Mouse (Mus musculus): ENCODE results near the gene Msrb3. TPM values are rescaled to one million over a fixed set of nuclear protein-coding genes. Genes with fewer than 3 reads are reported as not detected.

The Msrb3 gene
- total RNA-seq (2021), result 37.0 and 40.0 TPM in 2 replicates
- long read RNA-seq, experiment 1, transcript Msrb3-201 (7 exons, 3,843 nt), result major isoform, 14 of 17 reads
- long read RNA-seq, experiment 1, partial matches to known transcripts, result 0 of 17 reads
- long read RNA-seq, experiment 1, other reads (novel, unspliced or antisense), result 3 of 17 reads
- long read RNA-seq, experiment 2, transcript Msrb3-201 (7 exons, 3,843 nt), result major isoform, 11 of 15 reads
- long read RNA-seq, experiment 2, partial matches to known transcripts, result 0 of 15 reads
- long read RNA-seq, experiment 2, other reads (novel, unspliced or antisense), result 4 of 15 reads

GRCm38 (mm10) chr10:120898785-120899762 lies at the start of gene Msrb3:
Msrb3 (minus strand) TSS chr10:120899101.
- peak; percentile 93 for DNase-seq

DNA sequence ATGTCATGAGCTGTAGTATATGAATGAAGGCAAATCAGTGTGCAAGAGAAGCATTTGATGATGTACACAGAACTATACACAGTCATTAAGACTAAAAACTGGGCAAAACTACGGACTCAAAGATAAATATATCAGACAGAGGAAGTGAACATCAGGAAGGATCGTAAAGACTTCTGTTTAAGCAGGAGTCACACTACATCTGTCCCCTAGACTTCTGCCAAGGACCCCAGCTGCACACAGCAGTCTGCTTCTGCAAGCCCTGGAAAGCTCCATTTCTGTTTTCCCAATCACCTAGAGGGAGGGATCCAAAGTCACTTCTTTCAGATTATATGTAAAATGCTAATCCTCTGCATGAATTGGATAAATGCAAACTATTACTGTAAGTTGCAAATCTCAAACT lies 49.6 kb upstream of the Msrb3 start:
- DNase-seq, result no peak

DNA sequence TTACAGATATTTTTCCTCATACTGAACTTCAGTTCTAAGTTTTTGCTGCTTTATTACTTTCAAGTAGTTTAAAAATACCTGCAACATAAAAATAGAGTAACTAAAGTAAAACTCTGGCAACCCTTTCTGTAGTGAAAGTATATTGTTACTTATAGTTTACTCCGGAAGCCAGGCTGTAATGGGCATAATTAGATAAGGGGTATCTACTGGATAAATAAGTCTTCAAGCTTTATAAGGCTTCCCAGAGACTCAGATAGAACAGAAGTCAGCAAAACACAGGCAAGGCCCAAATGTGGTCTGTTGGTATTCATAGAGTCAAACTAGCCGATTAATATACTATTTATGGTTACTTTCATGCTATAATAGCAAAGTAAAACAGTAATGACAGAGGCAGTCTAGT lies 48.9 kb upstream of the Msrb3 start:
- no peak for DNase-seq

GRCm38 (mm10) chr10:120946847-120947246 lies 47.9 kb upstream of the Msrb3 start:
- DNase-seq, result no peak

DNA sequence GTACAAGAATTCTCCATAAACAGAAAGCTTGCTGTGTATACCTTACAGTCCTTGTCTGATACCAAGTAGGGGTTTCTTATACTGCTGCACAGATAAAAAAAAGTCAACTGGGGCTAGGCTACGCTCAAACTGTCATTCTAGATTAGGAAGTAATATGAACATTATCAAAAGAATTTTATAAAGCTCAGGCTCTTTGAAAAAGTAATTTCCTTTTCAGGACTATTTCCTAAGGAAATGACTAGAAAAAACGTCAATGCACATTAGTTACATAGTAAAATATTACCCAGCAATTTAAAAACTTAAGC lies 40.0 kb upstream of the Msrb3 start:
- no peak for DNase-seq

- peak; percentile 57 for DNase-seq
These were observed 39.4 kb upstream of the Msrb3 start for GRCm38 (mm10) chr10:120938077-120938903.

DNA sequence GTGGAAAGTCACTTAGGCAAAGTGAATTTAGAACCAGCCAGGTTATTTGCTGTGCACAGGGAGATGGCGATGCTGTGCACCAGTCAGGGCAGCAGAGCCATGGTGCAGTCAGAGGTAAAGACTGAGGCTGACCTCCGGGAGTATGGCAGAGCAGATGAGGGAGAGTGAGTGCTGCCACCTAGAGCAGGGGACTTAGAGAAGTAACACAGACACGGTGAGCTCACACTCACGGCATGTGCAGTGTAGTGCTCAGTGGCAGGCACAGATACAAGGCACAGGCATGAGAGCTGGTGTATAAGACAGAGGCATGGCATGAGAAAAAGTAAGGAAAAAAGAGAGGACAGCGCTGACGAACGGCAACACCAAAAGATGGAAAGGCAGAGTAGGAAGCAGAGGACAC lies 30.6 kb upstream of the Msrb3 start:
- DNase-seq, result no peak

DNA sequence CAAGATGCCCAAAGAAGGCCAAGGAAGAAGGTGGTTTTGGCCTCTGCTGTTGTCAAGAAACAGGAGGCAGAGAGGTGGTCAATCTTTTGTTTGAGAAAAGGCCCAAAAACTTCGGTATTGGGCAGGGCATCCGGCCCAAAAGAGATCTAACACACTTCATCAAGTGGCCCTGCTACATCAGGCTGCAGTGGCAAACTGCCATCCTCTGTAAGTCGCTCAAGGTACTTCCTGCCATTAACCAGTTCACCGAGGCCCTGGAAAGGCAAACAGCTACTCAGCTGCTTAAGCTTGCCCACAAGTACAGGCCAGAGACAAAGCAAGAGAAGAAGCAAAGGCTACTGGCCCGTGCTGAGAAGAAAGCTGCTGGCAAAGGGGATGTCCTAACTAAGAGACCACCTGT lies 29.3 kb upstream of the Msrb3 start:
- peak; percentile 48 for DNase-seq

GRCm38 (mm10) chr10:120926156-120926555 lies 27.3 kb upstream of the Msrb3 start:
- no peak for DNase-seq

DNA sequence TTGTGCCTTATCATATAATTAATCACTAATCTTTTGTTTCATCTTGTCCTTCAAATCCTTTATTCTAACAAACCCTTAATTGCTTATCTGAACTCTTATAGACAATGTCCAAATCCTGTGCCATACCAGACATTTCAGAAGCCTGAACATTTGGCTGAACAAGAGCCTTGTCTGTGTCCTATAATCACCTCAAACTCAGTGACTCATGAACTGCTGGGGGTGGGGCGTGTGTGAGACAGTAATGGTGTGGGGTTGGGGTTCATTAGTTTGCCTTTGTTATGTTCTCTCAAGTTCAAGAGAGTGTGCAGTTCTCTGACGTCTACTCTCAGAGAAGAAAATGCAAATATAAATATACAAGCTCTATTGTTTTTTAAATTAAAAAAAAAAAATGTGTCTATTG lies 22.6 kb upstream of the Msrb3 start:
- DNase-seq, result peak; percentile 23

DNA sequence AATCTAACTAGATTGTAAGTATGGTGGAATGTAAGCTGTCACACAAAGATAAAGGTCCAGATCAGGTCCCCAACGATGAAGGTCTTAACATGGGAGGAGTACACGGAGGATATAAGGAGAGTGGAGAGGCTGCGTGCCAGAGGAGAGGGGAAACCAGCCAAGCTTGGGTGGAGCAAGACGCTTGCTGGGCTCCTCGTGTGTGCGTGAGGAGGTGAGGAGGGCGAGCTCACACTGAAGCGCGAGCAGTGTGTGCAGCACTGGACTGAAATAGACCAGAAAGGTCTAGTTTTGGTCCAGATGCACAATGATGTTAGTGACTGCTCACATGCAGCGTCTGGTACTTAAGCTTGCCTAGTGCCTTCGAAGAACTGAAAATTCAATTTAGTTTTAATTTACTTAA lies 21.7 kb upstream of the Msrb3 start:
- DNase-seq, result no peak

DNA sequence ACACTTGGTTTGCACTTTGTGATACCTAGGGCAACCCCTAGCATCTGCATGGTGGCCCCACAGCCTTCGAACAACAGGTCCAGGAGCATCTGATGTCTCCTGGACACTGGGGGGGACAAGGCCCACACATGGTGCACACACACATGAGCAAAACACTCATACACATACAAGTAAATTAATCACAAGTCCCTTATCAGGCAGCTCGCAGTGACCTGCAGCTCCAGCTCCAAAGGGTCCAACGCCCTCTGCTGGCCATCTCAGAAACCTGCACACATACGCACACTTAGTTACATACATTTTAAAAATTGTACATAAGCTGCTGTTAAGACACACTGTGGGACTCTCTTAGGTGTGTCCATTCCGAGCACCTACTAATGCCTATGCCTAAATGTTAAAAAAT lies 17.3 kb upstream of the Msrb3 start:
- peak; percentile 47 for DNase-seq

GRCm38 (mm10) chr10:120914948-120915631 lies 16.2 kb upstream of the Msrb3 start:
- DNase-seq, result no peak

GRCm38 (mm10) chr10:120914286-120914685 lies 15.4 kb upstream of the Msrb3 start:
- DNase-seq, result no peak

GRCm38 (mm10) chr10:120913796-120914195 lies 14.9 kb upstream of the Msrb3 start:
- DNase-seq, result no peak

DNA sequence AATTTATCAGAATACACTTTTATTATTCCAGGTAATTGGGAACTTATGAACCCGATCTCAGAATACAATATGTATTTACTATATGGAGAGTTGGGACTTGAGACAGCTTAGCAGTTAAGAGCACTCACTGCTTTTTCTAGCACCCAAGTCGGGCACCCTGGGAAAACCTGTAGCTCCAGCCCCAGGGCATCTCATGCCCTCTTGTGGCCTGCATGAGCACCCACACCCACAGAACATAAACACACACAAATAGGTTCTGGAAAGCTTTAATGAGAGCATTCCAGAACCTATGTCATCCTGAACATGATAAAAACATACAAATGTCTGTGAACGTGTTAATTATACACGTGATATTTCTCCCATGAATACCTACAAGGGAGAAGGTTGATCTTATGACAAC lies 13.1 kb upstream of the Msrb3 start:
- DNase-seq, result no peak

GRCm38 (mm10) chr10:120908776-120909574 lies 10.1 kb upstream of the Msrb3 start:
- DNase-seq, result no peak

DNA sequence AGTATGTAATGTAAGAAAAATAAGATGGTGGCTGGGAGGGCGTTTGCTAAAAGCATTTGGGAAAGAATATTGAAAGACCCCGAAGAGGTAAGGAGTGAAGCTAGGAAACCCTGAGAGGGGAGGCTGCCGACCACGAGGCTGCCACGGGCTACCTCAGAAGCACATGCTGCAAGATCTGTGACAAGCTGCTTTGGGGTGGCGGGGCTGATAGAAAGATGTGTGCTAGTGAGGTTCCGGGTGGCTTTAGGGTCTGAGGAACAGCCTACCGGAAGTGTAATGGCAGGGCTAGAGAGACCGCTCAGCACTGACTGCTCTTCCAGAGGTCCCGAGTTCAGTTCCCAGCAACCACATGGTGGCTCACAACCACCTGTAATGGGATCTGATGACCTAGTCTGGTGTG lies 5.8 kb upstream of the Msrb3 start:
- no peak for DNase-seq

GRCm38 (mm10) chr10:120903843-120904468 lies 5.1 kb upstream of the Msrb3 start:
- peak; percentile 53 for DNase-seq

- no peak for DNase-seq
These were observed 2.8 kb upstream of the Msrb3 start for GRCm38 (mm10) chr10:120901746-120902145.

DNA sequence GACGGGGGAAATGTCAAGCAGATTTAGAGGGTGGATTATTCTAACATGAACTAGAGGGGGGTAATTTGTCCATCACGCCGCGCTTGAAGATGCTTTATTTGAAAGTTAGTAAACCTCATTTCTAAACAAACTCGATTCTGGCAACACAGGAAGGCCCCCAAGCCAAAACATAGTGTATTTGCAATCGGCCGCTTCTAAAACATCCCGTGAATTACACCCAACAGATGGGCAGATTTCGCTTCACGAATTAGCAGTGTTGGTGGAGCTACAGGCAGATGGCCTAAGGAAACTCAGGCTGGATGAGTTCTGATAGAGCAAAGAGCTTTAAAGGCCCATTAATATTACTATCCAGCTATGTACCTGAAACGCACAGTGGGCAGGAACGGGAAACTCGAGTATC lies 1.2 kb upstream of the Msrb3 start:
- DNase-seq, result no peak

Measured in adrenal gland, postnatal 14 days (tissue).